Mouse (Mus musculus) retina, postnatal 7 days (tissue): Measurements from ENCODE around the gene Alox12.
A peak's percentile ranks its signal among the peaks of the same experiment; 100 is the strongest.

Source experiments
- DNase-seq: peaks from one replicate; pipeline ENCODE4 v3.0.0-alpha.2; 2012; ENCODE audit warnings: low read depth, low spot score

Alox12 gene

DNA sequence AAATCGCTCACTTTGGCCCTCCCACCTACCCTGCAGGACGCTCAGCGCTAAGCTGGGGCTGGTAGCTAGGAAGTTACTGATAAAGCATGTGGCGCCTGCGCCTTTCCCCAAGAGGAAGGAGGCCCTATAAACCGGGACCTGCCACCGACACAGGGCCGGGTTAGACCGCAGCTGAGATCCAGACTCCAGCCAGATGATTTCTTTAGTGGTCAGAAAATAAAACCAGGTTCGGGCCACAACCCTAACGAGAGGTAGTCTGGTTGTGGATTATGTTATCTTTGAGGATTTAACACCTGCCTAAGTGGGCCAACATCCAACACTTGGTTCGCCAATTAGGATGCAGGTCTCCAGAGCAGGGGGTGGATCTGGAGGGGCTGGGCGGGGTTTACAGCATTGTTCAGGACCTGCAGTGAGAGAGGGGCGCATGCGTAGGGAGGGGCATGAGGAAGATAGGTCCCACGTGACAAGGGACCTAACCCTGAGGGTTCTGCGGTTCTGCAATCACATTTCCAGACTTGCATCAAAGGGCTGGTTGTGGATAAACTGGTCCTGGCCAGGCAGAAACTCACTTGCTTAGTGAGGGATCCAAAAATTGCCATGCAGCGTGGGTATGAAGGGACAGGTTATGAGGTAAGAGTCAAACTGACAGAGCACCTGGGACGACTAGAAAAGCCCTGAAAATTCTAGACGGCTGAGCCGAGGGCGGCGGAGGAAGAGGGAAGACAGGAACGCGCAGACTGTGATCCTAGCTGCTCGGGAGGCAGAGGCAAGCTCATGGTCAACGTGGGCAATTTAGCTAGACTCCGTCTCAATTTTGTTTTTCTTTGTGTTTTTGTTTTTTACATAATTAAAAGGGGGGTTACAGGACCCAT lies 34.2 kb downstream of the Alox12 start, which contains the start of gene Slc16a13:
Slc16a13 (minus strand) TSS at position 334 of the 872 bp plus-strand sequence.
- DNase-seq, result peak; percentile 83

DNA sequence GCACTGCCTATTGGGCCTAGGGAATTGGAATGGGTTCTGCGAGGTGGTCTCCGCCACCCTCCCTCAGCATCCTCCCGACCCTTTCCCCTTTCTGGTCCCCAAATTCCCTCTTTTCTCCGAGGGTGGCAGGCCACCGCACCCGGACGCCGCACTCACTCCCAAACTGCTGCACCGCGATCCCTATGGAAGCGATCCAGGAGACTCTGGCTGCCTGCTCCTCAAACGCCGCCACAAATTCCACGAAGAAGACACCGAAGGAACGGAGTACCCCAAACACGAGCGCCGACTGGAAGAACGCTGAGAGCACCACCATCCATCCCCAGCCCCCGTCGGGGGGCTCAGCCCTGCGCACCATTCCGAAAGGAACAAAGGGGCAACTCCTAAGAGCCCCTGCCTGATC lies 34.8 kb downstream of the Alox12 start:
- no peak for DNase-seq

DNA sequence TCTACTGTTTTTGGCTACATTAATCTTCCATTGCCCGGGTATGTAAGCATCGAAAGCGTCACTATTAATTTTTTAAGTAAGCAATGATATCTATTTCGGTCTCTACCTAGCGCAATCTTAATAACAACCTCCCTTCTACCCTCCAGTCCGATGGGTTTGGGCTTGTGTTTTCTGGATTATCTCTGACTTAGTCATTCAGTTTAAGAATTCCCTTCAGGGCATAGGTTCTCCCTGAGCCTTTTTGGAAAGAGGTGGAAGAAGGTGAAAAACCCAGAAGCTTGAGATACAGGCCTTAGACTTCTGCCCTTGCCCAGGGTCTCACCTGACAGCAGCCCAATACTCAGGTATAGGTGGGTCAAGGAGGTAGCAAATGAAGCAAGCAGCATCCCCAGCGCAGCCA lies 35.3 kb downstream of the Alox12 start:
- DNase-seq, result no peak

DNA sequence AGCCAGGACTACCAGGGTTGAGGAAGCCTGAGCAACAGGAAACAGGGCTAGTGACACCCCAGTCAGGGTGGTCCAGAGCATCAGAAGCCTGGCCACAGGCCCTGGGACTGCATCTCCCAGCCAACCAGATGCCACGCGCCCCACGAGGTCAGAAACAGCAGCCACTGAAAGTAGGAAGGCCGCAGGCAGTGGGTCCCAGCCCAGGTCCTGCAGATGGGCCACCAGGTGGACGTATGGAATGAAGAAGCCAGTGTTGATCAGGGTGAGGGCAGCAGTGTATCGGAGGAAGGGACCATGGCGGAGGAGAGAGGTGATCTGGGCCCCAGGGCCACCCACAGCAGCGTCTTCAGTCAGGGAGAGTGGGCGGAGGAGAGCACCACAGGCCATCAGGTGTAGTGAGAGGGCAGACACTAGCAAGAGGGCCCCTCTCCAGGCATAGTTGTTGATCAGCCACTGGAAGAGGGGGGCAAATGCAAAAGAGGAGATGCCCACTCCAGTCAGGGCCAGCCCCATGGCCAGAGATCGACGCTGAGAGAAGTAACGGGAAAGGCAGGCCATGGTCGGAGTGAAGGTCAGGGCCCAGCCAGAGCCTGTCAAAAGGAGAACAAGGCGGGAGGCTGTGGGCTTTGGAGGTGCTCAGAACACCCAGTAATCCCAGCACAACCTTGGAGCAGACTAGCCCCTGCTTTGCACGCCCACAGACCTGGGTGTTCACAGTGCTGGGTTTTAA lies 36.2 kb downstream of the Alox12 start:
- DNase-seq, result no peak

DNA sequence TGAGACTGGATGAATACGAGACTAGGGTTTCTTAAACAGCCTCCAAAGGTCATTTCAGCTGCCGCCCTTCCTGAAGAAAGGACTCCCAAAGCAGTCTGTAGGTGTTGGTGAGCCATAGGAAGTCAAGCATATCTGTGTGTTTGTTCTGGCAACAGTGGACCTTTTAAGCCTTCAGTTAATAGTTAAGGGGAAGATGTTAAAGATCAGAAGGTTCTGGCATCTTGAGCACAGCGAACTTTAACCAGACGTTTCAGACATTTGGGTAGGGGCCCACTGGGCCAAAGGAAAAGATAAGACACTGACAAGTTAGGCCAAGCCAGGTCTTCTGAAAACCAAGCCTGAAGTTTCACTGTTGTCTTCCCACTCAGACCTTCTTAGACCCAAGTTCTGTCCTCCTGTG lies 37.1 kb downstream of the Alox12 start:
- DNase-seq, result no peak

DNA sequence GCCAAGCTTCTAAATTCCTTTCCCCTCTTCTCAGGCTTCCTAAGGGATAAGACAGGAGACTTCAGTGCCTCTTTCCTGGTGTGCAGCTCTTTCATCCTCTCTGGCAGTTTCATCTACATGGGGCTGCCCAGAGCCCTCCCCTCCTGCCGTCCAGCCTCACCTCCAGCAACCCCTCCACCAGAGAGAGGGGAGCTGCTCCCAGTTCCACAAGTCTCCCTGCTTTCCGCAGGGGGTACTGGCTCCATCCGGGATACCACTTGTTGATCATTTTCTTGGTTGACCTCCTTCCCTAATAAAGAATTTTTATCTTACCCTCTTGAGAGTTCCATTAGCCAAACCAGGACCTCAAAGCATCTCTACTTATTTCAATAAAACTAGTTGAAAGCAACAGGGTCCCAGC lies 39.0 kb downstream of the Alox12 start:
- DNase-seq, result no peak

DNA sequence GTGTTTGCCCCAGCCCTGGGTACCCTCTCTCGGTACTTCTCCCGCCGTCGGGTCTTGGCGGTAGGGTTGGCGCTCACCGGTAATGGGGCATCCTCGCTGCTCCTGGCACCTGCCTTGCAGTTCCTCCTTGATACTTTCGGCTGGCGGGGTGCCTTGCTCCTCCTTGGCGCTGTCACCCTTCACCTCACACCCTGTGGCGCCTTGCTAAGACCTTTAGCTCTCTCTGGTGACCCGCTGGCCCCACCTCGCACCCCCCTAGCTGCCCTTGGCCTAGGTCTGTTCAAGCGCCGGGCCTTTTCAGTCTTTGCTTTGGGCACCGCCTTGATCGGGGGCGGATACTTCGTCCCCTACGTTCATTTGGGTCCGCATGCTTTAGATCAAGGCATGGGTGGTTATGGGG lies 39.9 kb downstream of the Alox12 start:
- no peak for DNase-seq

DNA sequence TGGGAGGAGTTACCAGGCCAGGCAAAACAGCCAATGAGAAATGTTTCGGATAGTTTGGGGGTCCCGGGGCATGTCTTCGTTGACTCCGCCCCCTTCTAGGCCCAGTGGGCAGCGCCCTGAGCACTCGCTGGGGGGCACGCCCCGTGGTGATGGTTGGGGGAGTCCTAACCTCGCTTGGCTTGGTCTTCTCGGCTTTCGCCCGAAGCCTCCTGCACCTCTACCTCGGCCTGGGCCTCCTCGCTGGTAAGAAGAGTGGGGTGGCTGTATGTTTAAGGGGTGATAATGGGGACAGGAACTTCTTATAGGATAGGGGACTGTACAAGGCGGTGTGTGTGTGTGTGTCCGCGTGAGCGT lies 40.3 kb downstream of the Alox12 start:
- no peak for DNase-seq

DNA sequence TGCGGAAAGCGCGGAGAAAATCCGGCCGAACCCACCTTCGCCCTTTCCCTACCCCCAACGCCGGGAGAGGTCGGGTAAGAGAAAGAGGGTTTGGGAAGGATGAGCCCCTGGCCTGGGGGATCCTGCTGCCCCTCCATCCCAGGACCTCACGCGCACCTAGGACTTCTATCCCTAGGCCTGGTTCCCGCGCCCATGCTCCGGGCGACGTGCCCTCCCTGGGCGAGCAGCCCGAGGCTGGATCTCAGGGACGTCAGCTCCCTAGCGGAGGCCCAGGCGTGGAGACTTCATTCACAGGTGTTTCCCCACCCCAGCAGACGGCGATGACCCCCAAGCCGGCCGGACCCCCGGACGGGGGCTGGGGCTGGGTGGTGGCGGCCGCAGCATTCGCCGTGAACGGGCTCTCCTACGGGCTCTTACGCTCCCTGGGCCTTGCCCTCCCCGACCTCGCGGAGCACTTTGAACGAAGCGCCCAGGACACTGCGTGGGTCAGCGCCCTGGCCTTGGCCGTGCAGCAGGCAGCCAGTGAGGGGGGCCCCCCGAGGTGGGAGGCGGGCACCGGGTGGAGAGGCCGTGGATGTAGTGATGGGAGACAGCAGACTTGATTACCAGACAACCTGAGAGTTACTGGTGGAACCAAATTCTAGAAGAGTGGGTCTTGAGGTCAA lies 40.8 kb downstream of the Alox12 start:
- DNase-seq, result no peak

DNA sequence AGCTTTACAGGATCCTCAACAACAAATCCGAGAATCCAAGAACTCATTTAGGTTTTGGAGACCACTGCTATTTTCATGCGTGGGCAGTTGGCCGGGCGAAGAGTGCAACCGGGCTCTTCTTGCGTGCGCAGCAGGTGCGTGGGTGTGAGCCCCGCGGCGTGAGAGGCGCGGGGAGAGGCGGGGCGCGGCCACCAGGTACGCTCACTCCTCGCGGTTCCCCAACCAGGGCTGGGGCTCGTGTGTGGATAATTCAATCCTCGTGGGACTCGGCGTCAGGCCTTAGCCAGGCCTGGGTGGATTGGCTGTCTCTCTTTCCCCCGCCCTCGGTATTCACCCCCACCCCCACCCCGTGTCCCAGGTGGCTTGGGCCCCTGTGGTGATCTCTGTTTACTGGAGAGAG lies 41.4 kb downstream of the Alox12 start:
- DNase-seq, result no peak

DNA sequence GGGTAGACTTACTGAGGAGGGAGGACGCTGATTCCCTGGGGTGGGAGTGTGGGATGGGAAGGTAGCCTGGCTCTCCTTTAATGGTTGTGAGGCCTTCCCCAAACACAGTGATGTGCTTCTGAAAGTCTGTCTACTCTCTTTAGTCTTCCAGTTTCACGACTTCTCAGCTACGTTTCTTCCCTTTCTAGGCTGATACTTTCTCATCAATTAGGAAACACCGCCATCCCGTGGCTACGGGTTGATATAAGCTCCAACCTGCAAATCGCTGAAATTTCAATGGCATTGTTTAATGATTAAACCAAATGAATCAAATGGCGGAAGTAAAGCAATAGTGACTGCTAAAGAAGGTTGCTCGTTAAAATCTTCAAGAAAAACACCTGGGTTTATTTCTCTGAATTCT lies 42.3 kb downstream of the Alox12 start:
- DNase-seq, result peak; percentile 53

DNA sequence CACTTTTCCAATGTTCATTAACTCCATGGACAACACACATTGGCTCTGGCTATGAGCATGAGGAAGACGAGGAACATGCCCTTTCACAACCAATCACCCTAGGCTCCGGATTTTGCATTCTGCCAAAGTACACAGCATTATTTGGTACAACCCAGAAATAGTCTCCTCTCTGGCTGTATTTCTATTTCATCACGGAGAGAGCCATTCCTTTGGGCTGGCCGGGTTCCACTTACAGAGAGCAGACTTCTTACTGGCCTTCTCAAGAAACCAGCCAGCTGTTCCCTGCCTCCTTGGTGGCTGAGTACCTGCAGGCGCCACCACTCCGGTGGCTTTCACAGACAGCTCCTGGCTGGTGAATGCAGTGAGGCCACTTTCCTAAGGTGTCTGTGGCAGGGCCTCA lies 42.7 kb downstream of the Alox12 start, which contains the start of gene Slc16a11:
Slc16a11 (plus strand) TSS at position 330 of the 400 bp plus-strand sequence.
- DNase-seq, result no peak

DNA sequence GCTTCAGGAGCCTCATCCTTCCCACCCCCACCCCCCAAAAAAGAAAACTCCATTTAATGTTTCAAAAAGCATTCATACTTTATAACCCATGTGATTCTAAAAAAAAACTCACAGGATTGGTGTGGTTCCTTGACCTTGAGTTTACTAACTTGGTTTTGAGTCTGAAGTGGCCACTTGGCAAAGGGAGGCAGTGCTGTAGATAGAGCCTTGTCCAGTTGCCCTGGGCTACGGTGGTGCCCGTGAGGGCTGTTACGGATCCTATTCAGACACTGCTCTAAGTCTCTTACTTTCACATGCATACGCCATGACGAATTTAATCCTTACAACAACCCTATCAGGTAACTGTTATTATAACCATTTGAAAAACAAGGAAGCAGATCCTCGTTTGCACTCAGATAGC lies 43.2 kb downstream of the Alox12 start:
- no peak for DNase-seq

DNA sequence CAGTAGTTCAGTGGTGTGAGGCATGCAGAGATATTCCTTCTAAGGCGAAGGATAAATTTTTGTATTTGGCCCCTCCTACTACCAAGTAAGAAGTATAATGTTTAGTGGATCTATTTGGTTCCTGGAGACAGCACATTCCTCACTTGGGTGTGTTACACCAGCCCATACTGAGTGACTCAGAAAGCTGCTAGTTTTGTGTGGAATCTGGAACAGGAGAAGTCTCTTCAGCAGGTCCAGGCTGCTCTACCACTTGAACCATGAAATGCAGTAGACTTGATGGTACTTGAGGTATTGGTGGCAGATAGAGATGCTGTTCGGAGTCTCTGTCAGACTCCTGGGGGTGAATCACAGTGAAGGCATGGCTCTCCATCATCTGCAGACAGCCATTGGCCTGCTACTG lies 44.5 kb downstream of the Alox12 start:
- DNase-seq, result no peak

DNA sequence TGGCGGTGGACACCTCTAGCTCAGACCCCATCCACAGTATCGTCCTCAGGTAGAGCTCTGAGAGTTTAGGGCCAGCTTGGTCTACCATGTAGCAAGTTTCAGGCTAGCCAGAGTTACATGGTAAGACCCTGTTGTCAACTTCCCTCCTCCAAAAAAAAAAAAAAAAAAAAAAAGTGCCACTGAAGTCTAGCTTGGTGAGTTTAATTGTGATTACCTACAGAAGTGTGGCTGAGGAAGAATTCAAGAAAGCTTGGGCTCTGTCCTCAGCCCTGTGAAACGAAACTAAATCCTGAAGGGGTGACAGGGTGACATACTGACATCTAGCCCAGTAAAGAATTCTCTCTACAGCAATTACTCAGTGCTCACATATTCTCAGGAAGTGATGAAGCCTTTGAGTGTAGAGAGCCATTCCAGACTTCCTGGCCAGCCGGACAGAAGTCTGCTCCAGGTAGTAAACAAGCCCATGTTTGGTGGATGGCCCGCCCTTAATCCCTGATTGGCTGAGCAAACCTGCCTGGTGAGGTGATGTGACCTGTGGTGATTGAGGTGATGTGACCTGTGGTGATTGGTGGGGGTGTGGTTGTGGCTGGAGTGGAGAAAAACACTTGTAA lies 46.3 kb downstream of the Alox12 start:
- no peak for DNase-seq

DNA sequence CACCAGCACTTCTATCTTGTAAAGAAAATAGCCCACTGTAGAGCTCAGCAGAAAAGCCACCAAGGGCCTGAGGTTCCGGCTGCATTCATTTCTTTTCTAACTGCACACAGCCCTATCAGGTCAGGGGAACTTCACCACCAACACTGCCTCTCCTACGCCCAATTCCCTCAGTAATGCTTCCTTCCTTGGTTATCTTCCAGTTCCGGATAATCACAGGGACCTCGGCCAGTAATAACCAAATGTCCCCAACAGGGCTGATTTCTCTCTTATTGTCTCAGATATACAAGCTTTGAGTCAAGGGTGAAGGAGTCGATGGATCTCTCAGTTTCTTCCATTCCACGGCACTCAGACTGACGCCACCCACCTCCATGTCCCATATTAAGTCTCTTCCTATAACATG lies 47.9 kb downstream of the Alox12 start:
- DNase-seq, result no peak

DNA sequence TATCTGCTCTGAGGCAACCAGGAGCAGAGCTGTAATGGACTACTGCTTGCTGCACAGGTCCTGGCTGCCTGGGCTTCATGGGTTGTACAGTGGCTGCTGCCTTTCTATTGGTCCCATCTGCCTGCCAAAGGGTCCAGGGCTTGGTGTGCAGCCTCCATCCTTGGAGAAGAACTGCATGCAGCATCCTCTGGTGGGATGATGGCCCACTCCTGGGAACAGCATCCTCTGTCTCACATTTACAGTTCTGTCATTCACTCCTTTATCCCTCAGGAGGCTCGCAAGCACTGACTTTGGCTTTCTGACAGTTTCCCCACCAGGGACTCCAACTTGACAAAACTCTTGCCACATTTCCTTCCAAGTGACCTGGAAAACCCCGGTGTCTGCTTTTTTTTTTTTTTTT lies 48.4 kb downstream of the Alox12 start:
- DNase-seq, result no peak

DNA sequence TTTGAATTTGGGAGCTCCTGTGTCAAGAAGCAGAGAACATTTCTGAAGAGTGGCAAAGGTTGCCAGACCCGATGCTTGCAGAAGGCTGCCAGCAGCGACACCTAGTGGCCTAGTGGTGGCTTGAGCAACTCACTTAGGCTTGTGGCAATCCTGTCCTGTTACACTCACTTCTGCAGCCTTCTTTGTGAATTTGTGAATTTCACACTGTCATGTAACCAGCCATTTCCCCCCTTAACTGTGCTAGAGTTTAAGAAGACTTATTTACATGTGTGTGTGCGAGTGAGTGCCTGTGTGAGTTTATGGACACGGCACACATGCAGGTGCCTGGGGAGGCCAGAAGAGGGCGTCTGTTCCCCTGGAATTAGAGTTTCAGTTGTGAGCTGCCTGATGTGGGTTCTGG lies 53.5 kb downstream of the Alox12 start:
- DNase-seq, result peak; percentile 74

DNA sequence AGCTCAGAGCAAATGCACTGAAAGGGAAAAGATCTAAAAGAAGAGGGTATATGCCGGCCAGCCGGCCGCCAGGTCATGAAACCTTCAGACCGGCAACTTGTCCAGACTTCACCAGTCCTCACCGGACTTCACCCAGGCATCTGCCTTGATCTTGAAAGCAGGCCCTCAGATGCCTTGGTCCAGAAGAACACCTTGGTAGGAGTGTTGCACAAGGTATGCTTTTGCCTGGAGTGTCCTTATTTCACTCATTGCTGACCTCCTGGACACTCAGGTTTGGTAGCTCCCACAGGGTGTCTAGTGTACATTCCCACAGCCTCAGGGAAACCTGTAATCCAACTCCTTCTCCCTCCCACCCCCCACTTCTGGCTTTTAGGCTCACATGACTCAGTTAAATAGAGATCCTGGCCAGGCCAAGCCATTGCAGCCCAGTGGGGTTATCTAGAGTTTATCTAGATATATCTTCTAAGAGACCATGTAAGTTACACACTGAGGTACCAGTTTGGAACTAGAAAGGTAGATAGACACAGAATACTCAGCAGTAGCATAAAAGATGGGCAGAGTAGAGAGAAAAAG lies 55.0 kb downstream of the Alox12 start:
- DNase-seq, result no peak

DNA sequence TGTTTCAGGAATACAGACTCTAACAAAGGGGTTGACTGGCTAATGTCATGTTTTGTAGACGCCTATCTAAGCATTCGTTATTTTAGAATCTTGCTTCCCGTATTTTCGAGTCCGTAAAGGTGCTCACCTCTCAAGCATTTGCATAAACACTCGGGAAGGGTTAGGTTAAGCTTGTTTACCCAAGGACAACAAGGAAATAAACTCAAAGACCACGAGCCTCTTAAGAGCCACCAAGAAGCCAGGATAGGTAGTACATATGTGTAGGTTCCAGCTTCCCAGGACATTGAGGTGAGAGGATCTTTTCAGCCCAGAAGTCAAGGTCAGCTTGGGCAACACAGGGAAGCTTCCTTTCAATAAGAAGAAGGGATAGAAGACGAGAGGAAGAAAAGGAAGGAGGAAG lies 56.0 kb downstream of the Alox12 start:
- no peak for DNase-seq

DNA sequence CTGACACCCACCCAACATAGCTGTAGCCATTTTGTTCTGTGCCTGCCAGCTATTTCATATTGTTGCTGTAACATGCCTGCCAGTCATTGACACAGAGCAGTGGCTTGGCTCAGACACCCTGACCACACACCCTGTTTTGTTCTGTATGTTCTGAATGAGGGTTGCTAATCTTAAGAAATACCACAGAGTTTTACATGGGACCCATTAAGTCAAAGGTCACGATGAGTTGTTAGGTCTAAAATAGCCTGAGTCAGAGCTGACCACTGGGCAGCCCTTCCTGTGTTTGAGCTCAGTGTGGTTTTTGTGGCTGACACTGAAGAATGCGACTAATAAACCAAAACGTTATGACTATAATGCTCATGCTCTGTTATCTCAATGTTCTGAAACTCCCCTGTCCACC lies 56.8 kb downstream of the Alox12 start:
- no peak for DNase-seq
